Mouse (Mus musculus) CD8-positive naive resting alpha-beta T cell, adult 2 months (primary cell): Measurements from ENCODE around the gene Tbc1d12.

ENCODE experiments used
- DNase-seq, 2 experiments: peaks; one replicate each; pipeline ENCODE4 v3.0.0; 2022; ENCODE audit warnings: low read depth in 2 of 2, low spot score in 2 of 2

The Tbc1d12 gene

DNA sequence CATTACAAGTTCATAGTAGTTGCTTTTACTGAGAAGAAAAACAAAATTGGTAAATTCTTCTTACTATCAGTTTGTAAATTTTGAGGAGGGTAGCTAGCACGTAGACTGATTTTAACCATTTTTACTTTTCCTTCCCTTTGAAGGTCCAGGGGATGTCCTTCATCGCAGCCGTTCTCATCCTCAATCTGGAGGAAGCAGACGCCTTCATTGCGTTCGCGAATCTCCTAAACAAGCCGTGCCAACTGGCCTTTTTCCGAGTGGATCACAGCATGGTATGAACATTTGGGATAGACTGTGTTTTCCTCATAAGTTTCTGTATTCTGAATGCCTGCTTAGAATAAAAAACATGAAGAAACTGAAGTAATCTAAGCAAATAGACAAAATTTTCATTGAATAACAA lies 77.4 kb downstream of the Tbc1d12 start:
- DNase-seq = no peak

DNA sequence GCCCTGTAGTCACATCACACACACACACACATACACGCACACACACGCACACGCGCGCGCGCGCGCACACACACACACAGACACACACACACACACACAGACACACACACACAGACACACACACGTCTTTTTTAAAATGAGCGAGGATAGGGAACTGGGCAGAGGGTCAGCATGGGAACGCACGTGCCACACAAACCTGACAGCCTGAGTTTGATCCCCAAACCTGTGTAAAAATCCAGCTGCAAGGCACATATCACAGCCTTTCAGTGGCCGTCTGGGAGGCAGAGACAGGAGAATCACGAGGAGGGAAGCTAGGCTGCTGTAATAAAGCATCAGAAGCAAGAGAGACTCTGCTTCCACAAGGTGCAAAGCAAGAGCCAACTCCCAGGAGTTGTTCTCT lies 78.5 kb downstream of the Tbc1d12 start:
- no peak for DNase-seq

DNA sequence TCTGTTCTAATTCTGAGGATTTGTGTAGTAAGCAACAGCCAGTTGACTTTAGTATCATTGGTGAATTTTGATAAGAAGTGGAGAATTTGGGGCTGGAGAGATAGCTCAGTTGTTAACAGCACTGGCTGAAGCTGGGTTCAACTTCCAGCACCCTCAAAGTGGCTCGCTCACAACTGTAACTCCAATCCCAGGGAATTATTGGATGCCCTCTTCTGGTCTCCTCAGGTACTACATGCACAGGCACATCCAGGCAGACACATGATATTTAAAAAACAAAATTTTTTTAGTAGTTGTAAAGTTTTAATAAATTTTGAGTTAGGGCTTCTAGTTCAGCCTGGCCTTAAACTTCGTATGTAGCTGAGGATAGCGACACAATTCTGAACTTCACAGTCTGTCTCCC lies 79.3 kb downstream of the Tbc1d12 start:
- DNase-seq = peak in 1 of 2 experiments; percentile 20

DNA sequence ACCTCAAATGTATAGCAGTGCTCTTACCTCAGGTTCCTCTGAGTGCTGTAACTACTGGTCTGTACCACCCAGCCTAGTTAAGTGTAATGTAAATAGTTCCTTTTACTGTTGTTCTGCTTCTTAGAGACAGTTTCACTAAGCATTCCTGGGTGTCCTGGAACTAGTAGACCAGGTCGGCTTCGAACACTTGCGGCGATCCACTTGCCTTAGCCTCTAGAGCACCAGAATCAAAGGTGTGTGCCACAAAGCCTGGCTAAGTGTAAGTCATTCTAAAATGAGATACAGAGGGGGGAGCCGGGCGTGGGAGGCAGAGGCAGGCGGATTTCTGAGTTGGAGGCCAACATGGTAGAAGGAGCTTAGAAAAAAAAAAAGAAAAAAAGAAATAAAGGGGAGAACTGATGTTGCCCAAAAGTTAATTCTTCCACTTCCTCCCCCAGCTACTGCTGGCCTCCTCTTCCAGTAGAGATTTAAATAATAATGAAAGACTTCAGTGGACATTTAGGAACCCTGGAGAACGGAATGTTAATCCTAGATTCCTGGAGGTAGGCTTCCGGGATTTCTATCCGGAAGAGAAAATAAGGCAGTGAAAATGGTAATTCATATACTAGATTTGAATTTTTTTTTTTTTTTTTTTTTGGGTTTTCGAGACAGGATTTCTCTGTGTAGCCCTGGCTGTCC lies 92.2 kb downstream of the Tbc1d12 start:
- DNase-seq = no peak

DNA sequence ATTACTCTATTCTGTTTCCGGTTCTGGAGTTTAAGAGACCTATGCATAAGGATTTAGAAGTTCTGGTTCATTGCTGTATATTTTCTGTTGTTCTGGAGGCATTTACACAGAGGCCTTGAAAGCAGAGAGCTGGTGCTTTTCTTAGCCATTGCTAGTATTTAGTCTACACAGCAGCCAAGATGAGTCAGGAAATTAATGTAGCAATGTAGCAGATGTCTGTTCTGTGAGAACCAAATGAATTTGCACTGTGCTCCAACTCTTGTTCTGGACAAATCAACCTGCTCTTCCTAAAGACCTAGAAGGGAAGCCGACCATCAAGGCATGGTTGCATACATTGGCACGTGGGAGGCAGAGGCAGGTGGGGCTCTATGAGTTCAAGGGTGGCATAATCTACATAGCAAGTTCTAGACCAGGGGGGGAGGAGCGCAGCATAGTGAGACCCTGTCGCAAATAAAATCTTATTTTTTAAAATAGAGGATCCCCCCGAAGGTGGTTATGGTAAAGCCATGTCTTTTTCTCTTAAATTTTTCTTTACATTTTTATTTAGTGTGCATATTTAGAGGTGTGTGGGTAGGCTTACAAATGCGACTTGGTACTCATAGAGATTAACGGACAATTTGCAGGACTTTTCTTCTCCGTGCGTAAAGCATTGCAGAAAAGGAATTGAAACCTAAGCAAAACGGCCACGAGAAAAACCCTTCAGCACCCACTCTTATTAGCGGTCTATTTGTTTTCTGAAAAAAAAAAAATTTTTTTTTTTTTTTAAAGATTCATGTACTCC lies 93.3 kb downstream of the Tbc1d12 start:
- no peak for DNase-seq

DNA sequence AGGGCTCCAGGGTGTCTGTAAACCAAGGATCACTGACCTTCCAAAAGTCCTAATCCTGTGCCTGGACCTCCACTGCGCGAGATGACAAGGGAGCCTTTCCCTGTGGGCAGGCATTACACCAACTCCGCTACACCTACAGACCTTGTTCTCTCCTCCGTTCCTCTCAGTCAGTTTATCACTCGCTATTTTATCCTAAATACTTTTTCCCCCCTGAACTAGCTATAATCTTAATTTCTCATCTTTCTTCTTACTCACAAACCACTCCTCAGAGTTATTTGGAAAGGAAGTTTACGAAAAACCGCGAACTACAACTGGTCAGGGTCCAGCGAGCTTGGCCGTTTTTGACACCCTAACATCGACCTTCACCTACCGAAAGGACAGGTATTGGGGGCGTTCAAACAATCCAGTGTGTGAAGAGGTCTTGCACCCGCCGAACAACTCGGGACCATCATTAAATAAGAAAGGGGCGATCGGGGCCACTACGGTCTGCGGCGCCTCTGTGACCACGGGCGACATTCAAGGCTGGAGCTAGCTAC lies 93.9 kb downstream of the Tbc1d12 start:
- DNase-seq = no peak

DNA sequence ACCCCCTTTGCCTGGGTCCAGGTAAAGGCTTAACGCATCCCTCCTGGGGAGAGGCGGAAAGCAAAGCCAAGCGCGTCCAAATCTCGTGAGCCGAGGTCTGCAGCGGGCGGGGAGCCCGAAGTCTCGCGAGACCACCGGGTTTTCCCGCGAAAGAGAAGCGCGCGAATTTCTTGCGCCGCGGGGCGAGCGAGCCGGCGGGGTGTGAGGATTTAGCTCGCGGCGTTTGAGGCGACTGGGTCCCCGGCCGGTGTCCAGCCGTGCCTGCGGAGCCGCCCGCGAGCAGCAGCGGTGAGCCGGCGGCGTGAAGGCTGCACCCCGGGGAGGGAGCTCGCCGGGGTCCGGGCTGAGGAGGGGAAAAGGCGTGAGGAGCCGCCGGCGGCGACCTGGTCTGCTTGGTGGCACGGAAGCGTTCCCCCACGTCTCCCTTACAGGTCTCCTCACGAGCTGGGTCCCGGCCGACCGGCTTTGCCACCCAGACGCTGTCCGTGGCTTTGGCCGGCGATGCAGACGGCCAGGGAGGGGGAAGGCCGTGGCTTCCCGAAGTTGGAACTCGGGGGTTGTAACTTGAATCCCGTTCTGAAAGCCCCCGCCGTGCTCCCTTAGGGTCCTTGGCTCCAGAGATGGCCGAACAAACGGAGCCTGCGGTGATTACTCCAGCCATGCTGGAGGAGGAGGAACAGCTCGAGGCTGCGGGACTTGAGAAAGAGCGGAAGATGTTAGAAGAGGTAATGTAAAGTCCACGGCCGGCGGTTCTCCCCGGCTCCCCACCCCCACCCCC lies 94.6 kb downstream of the Tbc1d12 start, which contains the start of gene Hells:
Gene Hells, plus strand, starts transcription at position 128 of the 778 bp plus-strand sequence.
- DNase-seq = peak; percentile 80 to 83

DNA sequence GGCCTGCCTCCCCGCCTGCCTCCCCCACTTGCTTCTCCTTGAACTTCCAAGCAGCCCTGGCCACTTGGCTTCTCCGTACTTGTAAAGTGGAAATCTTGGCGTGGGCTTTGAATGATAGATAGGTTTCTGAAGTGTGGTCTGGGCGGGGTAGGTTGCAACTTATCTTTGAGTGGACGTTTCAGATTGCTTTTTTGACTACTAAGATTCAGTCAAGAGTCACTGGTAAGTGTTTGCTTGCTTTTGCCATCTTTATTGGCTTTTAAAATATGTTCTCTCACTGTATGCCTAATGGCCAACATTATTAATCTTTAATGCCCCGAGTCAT lies 95.1 kb downstream of the Tbc1d12 start:
- no peak for DNase-seq

DNA sequence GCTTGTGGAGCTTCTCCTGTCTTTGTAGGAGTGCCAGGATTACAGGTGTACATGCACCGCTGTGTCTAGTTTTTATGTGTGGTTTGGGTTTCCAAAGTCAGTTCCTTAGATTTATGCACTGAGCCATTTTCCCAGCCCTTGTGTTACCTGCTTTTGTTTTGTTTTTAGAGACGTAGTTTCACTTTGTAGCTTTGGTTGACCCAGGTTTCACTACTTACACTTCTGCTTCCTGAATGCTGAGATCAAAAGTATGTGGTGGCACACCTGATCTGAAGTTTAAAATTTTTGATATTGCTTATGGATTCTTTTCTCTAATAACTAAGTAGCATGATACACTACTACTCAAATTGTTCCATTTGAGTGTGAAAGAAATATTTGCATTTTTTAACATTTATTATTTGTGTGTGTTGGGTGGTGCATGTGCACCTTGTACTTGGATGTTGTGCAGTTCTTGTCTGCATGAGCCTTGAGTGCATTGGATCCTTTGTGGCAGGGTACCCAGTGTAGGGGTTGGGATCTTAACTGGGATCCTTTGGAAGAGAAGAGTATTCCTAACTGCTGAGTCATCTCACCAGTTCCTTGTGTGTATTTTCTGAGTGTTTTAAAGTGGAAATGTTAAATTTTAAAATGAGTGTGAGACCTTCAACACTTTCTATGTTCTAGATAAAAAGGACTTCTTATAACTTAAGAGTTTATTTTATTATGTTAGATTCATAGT lies 108.4 kb downstream of the Tbc1d12 start:
- DNase-seq = no peak
